Mouse (Mus musculus) small intestine, adult 2 months (tissue): Measurements from ENCODE around the gene Gm28372. TPM values are rescaled to one million over a fixed set of nuclear protein-coding genes. Genes with fewer than 3 reads are reported as not detected.
A peak's percentile ranks its signal among the peaks of the same experiment; 100 is the strongest.

Experiments used
- H3K27ac ChIP-seq: fragments of 200-500 bp; 2 replicates; pipeline ENCODE4 v1.5.1; 2012; ENCODE audit warnings: low read depth, low read length, control low read depth, inconsistent platforms; ENCODE audit not compliant: insufficient read depth
- H3K27me3 ChIP-seq: fragments of 200-500 bp; 2 replicates; pipeline ENCODE4 v1.6.1; 2012; ENCODE audit warnings: mild to moderate bottlenecking, moderate library complexity, low read length, inconsistent platforms; ENCODE audit not compliant: control insufficient read depth, insufficient read depth
- H3K36me3 ChIP-seq: fragments of 200-500 bp; 2 replicates; pipeline ENCODE4 v1.6.1; 2012; ENCODE audit warnings: mild to moderate bottlenecking, low read length, control low read depth, inconsistent platforms; ENCODE audit not compliant: control insufficient read depth, insufficient read depth
- H3K4me1 ChIP-seq: fragments of 200-500 bp; 2 replicates; pipeline ENCODE4 v1.6.1; 2012; ENCODE audit warnings: low read length, inconsistent platforms, mixed read lengths; ENCODE audit not compliant: control insufficient read depth, insufficient read depth, insufficient read length
- H3K4me3 ChIP-seq: fragments of 200-500 bp; 2 replicates; pipeline ENCODE4 v1.5.1; 2012; ENCODE audit warnings: low read depth, mild to moderate bottlenecking, control low read depth, inconsistent platforms, low read length, moderate library complexity
- CTCF ChIP-seq: fragments of 200-500 bp; IDR thresholded peaks from 2 replicates; pipeline ENCODE4 v1.5.1; 2012; ENCODE audit warnings: low read depth, mild to moderate bottlenecking, control low read depth, inconsistent platforms, low read length, moderate library complexity, mixed read lengths; ENCODE audit not compliant: insufficient replicate concordance, insufficient read length; ENCODE audit errors: extremely low read depth
- POLR2A ChIP-seq: fragments of 200-500 bp; IDR thresholded peaks from 2 replicates; pipeline ENCODE4 v1.6.1; 2012; ENCODE audit warnings: low read depth, mild to moderate bottlenecking, control low read depth, inconsistent platforms, low read length, moderate library complexity
- WGBS: fragments of 180-500 bp; shearing (Covaris S2); methylation state at CpG from one replicate; pipeline ENCODE4 v1.1.7; 2018; 5-methylcytosine and 5-hydroxymethylcytosine counted together
- polyA plus RNA-seq: library from polyadenylated mRNA; depleted of rRNA; stranded (reverse); fragments of >200 nt; gene quantifications from 2 replicates; pipeline ENCODE4 v1.2.3, GENCODE M21; 2012

Gene Gm28372
- polyA plus RNA-seq, 1 experiment = not detected

GRCm38 (mm10) chr2:130439840-130440480 is 34.9 kb downstream of the Gm28372 start:
- Histone ChIP-seq H3K36me3 (peaks cover 60% of the 10 kb centered on the region), H3K4me3 (no peak overlapping the region), H3K27me3 (no peaks in the 10 kb centered on the region), H3K27ac (no peak overlapping the region), H3K4me1 (no peaks in the 10 kb centered on the region)
- 91% methylated on average over 4 of the region's 4 CpGs for WGBS
- TF ChIP-seq POLR2A = no peak
- no peak for TF ChIP-seq CTCF

DNA sequence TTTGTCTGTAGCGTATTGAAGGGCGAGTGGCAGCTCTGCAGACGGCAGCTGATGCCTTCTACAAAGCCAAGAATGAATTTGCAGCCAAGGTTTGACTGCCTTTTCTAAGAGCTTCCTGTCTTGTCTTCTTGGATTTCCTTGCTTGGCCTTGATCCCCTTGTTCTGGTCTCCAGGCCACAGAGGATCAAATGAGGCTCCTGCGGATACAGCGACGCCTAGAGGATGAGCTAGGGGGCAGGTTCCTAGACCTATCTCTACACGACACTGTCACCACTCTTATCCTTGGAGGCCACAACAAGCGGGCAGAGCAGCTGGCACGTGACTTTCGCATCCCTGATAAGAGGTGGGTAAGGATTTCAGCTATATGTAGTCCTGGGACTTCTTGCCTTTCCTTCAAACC is 37.1 kb downstream of the Gm28372 start:
- TF ChIP-seq POLR2A = no peak
- TF ChIP-seq CTCF = no peak
- H3K36me3 ChIP-seq = peaks cover 60% of the 10 kb centered on the region
- WGBS = 86% methylated on average over 10 of the region's 10 CpGs

GRCm38 (mm10) chr2:130448449-130448848 is 43.4 kb downstream of the Gm28372 start:
- peaks cover 9% of the 10 kb centered on the region for H3K36me3 ChIP-seq
- no peak overlapping the region for H3K4me3 ChIP-seq
- H3K27me3 ChIP-seq = no peaks in the 10 kb centered on the region
- TF ChIP-seq POLR2A (no peak), CTCF (no peak)
- no peak overlapping the region for H3K27ac ChIP-seq
- peaks cover 12% of the 10 kb centered on the region; the same call in 1 of the 2 replicates for H3K4me1 ChIP-seq

More for the DNA sequence above, 37.1 kb downstream of the Gm28372 start:
- Histone ChIP-seq H3K4me1 (no peaks in the 10 kb centered on the region), H3K4me3 (no peak overlapping the region), H3K27me3 (no peaks in the 10 kb centered on the region), H3K27ac (no peak overlapping the region)

DNA sequence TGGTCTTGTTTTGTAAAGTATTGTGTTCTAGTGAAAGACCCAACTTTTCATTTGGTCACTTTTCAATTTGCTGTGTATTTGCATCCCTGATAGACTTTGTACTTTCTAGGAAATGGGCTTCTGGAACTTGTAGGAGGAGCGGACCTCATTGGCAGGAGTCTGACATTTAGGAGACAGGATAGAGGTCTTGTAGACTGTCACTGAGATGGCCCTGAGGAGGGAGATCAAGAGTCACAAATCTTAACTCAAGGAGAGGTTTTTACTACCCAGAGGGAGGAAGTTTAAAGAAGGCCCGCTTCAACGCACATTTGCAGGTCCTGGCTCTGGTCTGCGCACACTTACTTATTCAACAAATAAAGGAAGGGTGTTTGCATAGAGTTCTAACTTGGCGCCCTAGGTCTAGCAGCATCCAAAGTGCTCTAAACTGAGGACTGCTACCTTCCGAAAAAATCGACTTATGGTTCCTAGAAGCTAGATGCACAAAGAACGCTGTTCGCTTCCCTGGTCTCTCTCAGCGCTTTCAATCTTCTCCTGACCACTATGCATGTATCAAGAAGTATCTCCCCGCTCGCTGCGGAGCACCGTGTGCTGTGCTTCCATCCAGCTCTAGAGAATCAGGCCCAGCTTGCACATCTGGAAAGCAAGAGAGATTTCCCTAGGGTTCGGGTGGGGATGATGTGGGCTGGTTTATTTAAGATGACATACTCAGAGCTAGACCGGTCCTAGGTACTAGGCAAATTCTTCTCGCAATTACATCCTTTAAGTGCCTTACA is 44.2 kb downstream of the Gm28372 start:
- TF ChIP-seq POLR2A = no peak
- no peak for TF ChIP-seq CTCF
- H3K4me1 ChIP-seq = peaks cover 12% of the 10 kb centered on the region; the same call in 1 of the 2 replicates
- 5% methylated on average over 17 of the region's 17 CpGs for WGBS
- H3K27me3 ChIP-seq = no peaks in the 10 kb centered on the region
- no peak overlapping the region for H3K27ac ChIP-seq
- H3K36me3 ChIP-seq = peaks cover 3% of the 10 kb centered on the region
- H3K4me3 ChIP-seq = peak overlapping the region; percentile 88

GRCm38 (mm10) chr2:130449794-130450433 is 44.9 kb downstream of the Gm28372 start, which contains the start of gene Ptpra:
Ptpra (plus strand) TSS chr2:130450278.
- Histone ChIP-seq H3K4me3 (peak within 1 kb of the TSS; percentile 88), H3K36me3 (no peaks in the 10 kb centered on the region), H3K4me1 (peaks cover 12% of the 10 kb centered on the region; the same call in 1 of the 2 replicates), H3K27ac (peak within 1 kb of the TSS; percentile 67; the same call in 1 of the 2 replicates), H3K27me3 (no peaks in the 10 kb centered on the region)
- peak; percentile 68; the same call in 1 of the 2 replicates for TF ChIP-seq POLR2A
- no peak for TF ChIP-seq CTCF
- WGBS = under 1% methylated on average over 48 of the region's 50 CpGs

DNA sequence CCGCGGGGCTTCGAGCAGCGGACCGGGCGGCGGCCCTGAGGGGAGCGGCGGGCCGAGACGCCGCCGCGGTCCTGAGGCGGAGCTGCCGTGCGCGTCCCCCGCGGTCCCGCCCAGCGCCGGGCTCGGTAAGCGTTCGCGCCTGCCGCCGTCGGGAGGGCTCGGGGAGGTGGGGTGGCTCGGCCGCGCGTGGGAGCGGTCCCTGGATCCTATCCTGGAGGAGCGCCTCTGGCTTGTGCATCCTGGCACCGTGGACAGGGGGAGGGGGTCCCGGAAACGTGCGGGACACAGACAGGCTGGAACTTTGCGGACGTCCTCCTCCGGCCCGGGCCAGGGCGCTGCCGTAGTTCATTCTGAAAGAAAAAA is 45.4 kb downstream of the Gm28372 start:
- under 1% methylated on average over 47 of the region's 47 CpGs for WGBS
- no peak for TF ChIP-seq POLR2A
- TF ChIP-seq CTCF = no peak
- H3K27ac ChIP-seq = peak overlapping the region; percentile 67; the same call in 1 of the 2 replicates
- H3K4me3 ChIP-seq = peak overlapping the region; percentile 88
- H3K27me3 ChIP-seq = no peaks in the 10 kb centered on the region
- H3K4me1 ChIP-seq = peaks cover 12% of the 10 kb centered on the region; the same call in 1 of the 2 replicates
- H3K36me3 ChIP-seq = no peaks in the 10 kb centered on the region

DNA sequence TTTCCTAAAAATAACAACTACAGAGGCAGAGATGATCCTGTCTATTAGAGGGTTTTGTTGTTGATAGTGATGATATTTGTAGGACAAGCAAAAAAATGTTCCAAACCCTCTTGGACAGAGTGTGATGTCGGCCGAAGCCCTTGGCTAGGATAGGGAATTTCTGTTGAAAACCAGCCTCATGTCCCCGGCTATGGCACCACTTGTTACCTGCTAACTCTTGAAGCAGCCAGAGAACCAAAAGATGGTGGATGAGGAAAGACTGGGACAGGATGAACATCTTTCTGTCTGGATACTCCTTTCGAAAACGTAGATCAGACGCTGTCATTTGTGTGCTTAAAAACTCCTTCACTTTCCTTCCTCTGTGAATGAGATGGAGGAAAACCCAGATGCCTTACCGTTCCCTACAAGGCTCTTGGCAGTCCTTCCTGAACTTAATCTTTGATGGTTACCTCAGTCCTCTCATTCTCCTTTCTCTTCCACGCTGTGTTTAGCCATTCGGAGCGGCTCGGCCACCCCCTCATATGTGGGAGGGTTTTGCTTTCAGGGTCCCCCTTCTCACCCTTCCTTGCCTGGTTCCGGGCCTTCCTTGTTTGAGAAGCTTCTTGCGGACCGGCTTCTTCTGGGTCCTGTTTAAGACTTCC is 46.2 kb downstream of the Gm28372 start:
- TF ChIP-seq POLR2A (no peak), CTCF (no peak)
- H3K36me3 ChIP-seq = no peaks in the 10 kb centered on the region
- peaks cover 12% of the 10 kb centered on the region; the same call in 1 of the 2 replicates for H3K4me1 ChIP-seq
- H3K4me3 ChIP-seq = no peak overlapping the region
- 43% methylated on average over 14 of the region's 14 CpGs for WGBS
- H3K27me3 ChIP-seq = no peaks in the 10 kb centered on the region
- no peak overlapping the region for H3K27ac ChIP-seq
